Mouse (Mus musculus) ES-E14 (cell line): ENCODE results near the gene Med25. TPM values are rescaled to one million over a fixed set of nuclear protein-coding genes. Genes with fewer than 3 reads are reported as not detected.
A peak's percentile ranks its signal among the peaks of the same experiment; 100 is the strongest.

Experiments
- DNase-seq: peaks from one replicate; pipeline ENCODE4 v3.0.0-alpha.2; 2013; ENCODE audit warnings: low read depth, low spot score
- H3K27ac ChIP-seq: 2 replicates; pipeline ENCODE4 v1.5.1; 2012; ENCODE audit warnings: low read depth, mild to moderate bottlenecking, low read length, moderate library complexity, mixed read lengths; ENCODE audit not compliant: poor library complexity, insufficient read depth, severe bottlenecking
- H3K36me3 ChIP-seq: 2 replicates; pipeline ENCODE4 v1.6.1; 2012; ENCODE audit warnings: mild to moderate bottlenecking, low read length, moderate library complexity, mixed read lengths; ENCODE audit not compliant: control insufficient read depth, poor library complexity, insufficient read depth, severe bottlenecking
- H3K4me1 ChIP-seq, 2 experiments: fragments of 150-350 bp in 1 of 2; sonication (generic) in 1 of 2; 2 replicates each; pipeline ENCODE4 v1.6.1; 2012; ENCODE audit warnings: low read length in 2 of 2, mild to moderate bottlenecking in 1 of 2, mixed read lengths in 1 of 2; ENCODE audit not compliant: control insufficient read depth in 2 of 2, insufficient read depth in 2 of 2, poor library complexity in 1 of 2
- H3K4me3 ChIP-seq, 2 experiments: fragments of 150-350 bp in 1 of 2; sonication (generic) in 1 of 2; 2 replicates each; pipeline ENCODE4 v1.5.1; 2012; ENCODE audit warnings: low read length in 2 of 2, low read depth in 1 of 2, mild to moderate bottlenecking in 1 of 2, mixed read lengths in 1 of 2; ENCODE audit not compliant: insufficient read depth in 1 of 2, poor library complexity in 1 of 2, severe bottlenecking in 1 of 2
- H3K9ac ChIP-seq: 2 replicates; pipeline ENCODE4 v1.6.1; 2012; ENCODE audit warnings: low read depth, mild to moderate bottlenecking, low read length, mixed read lengths; ENCODE audit not compliant: poor library complexity, insufficient read depth, severe bottlenecking
- H3K9me3 ChIP-seq: fragments of 150-350 bp; sonication (generic); 2 replicates; pipeline ENCODE4 v1.6.1; 2012; ENCODE audit warnings: low read depth, mild to moderate bottlenecking, low read length; ENCODE audit not compliant: control insufficient read depth, insufficient read depth
- CHD2 ChIP-seq: IDR thresholded peaks from 2 replicates; pipeline ENCODE4 v1.6.1; 2014; ENCODE audit warnings: mild to moderate bottlenecking, low read depth, low read length, inconsistent platforms
- HCFC1 ChIP-seq: IDR thresholded peaks from 2 replicates; pipeline ENCODE4 v1.6.1; 2012; ENCODE audit warnings: low read length, inconsistent platforms, borderline replicate concordance; ENCODE audit not compliant: insufficient read depth
- MAFK ChIP-seq: IDR thresholded peaks from 2 replicates; pipeline ENCODE4 v1.6.1; 2014; ENCODE audit warnings: mild to moderate bottlenecking, low read depth, low read length, inconsistent platforms; ENCODE audit not compliant: insufficient read depth
- ZC3H11A ChIP-seq: IDR thresholded peaks from 2 replicates; pipeline ENCODE4 v1.6.1; 2012; ENCODE audit warnings: low read depth, mild to moderate bottlenecking, inconsistent platforms, low read length, borderline replicate concordance
- ZNF384 ChIP-seq: IDR thresholded peaks from 2 replicates; pipeline ENCODE4 v1.6.1; 2012; ENCODE audit warnings: low read depth, low read length, inconsistent platforms
- in situ Hi-C, 2 experiments: fragments of 600-800 bp; cut with MboI; formaldehyde crosslinking; loops; one replicate each; pipeline ENCODE4 v1.15.1; 2025; ENCODE audit warnings: low sequenced_read_pairs in 2 of 2, inconsistent platforms in 1 of 2; ENCODE audit not compliant: unreplicated experiment in 2 of 2
- total RNA-seq: library from RNA; depleted of rRNA; stranded (reverse); fragments of 300-350 nt; gene quantifications from 2 replicates; pipeline ENCODE4 v1.2.3, GENCODE M21; 2012

The Med25 gene
- total RNA-seq, 1 experiment: 88.2 TPM

DNA sequence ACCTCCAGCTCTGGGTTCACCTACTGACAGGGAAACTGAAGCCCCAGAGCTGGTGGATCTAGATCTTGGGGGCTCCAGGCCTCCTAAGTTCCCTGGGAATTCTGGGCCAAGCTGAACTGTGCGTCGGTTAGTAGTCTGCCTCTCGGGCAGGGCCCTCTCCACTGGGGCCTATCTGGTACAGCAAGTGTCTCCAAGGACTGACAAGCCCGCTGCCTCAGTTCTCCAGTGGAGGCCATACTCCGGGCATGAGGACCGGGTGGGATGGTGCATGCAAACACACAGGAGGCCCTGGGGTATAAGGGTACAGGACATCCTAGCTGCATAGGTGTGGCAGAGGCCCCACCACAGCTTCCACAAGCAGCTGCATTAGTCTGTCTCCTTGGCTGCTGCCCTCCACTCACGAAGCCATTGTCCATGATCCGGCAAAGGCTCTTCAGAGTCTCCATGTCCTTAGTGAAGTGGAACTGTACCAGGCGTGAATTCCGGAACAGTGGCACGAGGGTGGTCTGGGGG lies 28.5 kb downstream of the Med25 start:
- Histone ChIP-seq H3K27ac (no peak overlapping the region), H3K36me3 (peaks cover 45% of the 10 kb centered on the region), H3K9me3 (no peaks in the 10 kb centered on the region), H3K4me3 (no peak overlapping the region), H3K4me1 (peaks cover 0 to 23% of the 10 kb centered on the region in 2 experiments; a peak in 2 of 4 replicates), H3K9ac (no peak overlapping the region)
- TF ChIP-seq ZNF384 (no peak), CHD2 (no peak), MAFK (no peak), HCFC1 (no peak), ZC3H11A (no peak)
- in situ Hi-C loops: no loop called here
- no peak for DNase-seq

DNA sequence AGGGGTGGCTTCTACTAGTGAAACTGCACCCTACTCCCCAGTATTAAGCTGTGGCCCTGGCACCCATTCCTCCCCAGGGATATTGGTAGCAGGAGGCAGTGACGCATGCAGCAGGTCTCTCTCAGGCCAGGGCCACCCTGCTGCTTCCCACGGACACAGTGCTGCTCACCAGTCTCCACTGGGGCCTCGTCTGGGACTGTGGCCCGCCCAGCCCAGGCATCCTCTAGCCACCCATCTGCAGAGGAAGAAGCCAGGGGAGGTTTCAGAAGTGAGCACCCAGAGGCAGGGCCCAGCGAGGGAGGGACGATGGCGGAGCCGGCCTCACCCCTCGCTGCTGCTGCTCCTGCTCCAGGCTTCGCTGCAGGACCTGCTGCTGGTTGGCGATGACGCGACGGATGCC lies 29.3 kb downstream of the Med25 start:
- Histone ChIP-seq H3K9me3 (no peaks in the 10 kb centered on the region), H3K9ac (no peak overlapping the region), H3K4me3 (peak overlapping the region in 1 of 2 experiments; percentile 9; a peak in 1 of 4 replicates), H3K4me1 (peaks cover 2 to 21% of the 10 kb centered on the region in 2 experiments; a peak in 2 of 4 replicates), H3K27ac (no peak overlapping the region), H3K36me3 (peaks cover 45% of the 10 kb centered on the region)
- no peak for TF ChIP-seq MAFK
- TF ChIP-seq ZNF384: no peak
- TF ChIP-seq ZC3H11A: no peak
- no peak for TF ChIP-seq HCFC1
- TF ChIP-seq CHD2: no peak
- DNase-seq: no peak
- in situ Hi-C loops: no loop called here

DNA sequence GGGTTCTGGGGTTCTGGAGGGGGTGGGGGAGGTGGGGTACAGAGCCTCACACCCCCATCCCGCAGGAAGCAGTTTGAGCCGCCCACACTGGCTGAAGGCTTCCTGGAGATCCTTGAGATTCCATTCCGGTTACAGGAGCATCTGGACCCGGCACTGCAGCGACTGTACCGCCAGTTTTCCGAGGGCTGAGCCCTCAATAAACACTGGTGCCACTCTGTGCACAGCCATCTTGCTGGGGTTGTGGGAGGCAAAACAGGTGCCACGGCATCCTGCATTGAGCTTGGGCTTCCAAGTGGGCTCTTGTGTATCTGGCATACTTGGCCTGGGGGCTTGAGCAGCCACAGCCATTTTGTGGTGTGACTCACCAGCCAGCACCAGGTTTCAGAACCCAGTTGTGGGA lies 30.1 kb downstream of the Med25 start:
- H3K36me3 ChIP-seq: peaks cover 45% of the 10 kb centered on the region
- in situ Hi-C loops: no loop called here
- no peaks in the 10 kb centered on the region for H3K9me3 ChIP-seq
- no peak overlapping the region for H3K9ac ChIP-seq
- H3K4me1 ChIP-seq: peaks cover 5 to 17% of the 10 kb centered on the region in 2 experiments; a peak in 2 of 4 replicates
- H3K27ac ChIP-seq: no peak overlapping the region
- no peak overlapping the region for H3K4me3 ChIP-seq
- no peak for DNase-seq
- TF ChIP-seq ZNF384 (no peak), ZC3H11A (no peak), MAFK (no peak), CHD2 (no peak), HCFC1 (no peak)

DNA sequence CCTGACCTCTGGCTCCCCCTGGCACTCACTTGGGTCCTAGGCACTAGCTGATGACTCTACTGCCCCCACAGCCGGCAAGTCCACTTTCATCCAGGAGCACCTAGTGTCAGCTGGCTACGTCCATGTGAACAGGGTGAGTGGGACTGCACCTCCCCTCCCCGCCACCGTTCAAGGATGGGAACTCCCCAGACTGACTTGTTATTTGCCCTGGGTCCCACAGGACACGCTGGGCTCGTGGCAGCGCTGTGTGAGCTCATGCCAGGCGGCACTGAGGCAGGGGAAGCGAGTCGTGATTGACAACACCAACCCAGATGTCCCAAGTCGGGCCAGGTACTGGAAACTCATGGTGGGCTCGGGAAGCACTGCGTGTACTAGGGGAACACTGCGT lies 31.1 kb downstream of the Med25 start:
- TF ChIP-seq MAFK: no peak
- TF ChIP-seq CHD2: no peak
- TF ChIP-seq HCFC1: no peak
- no peak for TF ChIP-seq ZNF384
- no peak for TF ChIP-seq ZC3H11A
- Histone ChIP-seq H3K9ac (no peak overlapping the region), H3K36me3 (peaks cover 45% of the 10 kb centered on the region), H3K9me3 (no peaks in the 10 kb centered on the region), H3K4me1 (peaks cover 5 to 9% of the 10 kb centered on the region in 2 experiments; a peak in 2 of 4 replicates), H3K4me3 (no peak overlapping the region), H3K27ac (no peak overlapping the region)
- DNase-seq: no peak
- in situ Hi-C loops: no loop called here
